Mouse (Mus musculus): ENCODE data around the gene Gm49486. TPM values are rescaled to one million over a fixed set of nuclear protein-coding genes. Genes with fewer than 3 reads are reported as not detected.

The Gm49486 gene
- polyA plus RNA-seq (2015; fragmentation: Nextera tagmentation; extraction: Ambion mirVana), result 0.64 and 0.83 TPM in 2 replicates

GRCm38 (mm10) chr15:79229058-79229821 lies at the start of gene Gm49486, which contains the start of gene Pick1:
TSS of gene Gm49486 (plus strand) at chr15:79229391.
TSS of gene Pick1 (plus strand) at chr15:79229173.

GRCm38 (mm10) chr15:79254661-79255060 lies 25.5 kb downstream of the Gm49486 start, which contains the start of gene Slc16a8:
TSS of gene Slc16a8 (minus strand) at chr15:79254761.

GRCm38 (mm10) chr15:79285399-79285798 lies 56.2 kb downstream of the Gm49486 start, which contains the start of gene Baiap2l2:
TSS of gene Baiap2l2 (minus strand) at chr15:79285537.

Other genes with a start within 250 kb of the Gm49486 start
- gene H1f0, start 200.9 kb upstream of the Gm49486 start, polyA plus RNA-seq (2015; fragmentation: Nextera tagmentation; extraction: Ambion mirVana), result 280 and 283 TPM in 2 replicates
- gene Galr3, start 187.5 kb upstream of the Gm49486 start, polyA plus RNA-seq (2015; fragmentation: Nextera tagmentation; extraction: Ambion mirVana), result 0.21 TPM in 1 of 2 replicates, not detected in the other
- gene Ankrd54, start 166.5 kb upstream of the Gm49486 start, polyA plus RNA-seq (2015; fragmentation: Nextera tagmentation; extraction: Ambion mirVana), result 15.2 and 17.9 TPM in 2 replicates
- gene Eif3l, start 154.2 kb upstream of the Gm49486 start, polyA plus RNA-seq (2015; fragmentation: Nextera tagmentation; extraction: Ambion mirVana), result 116 and 132 TPM in 2 replicates
- gene Micall1, start 120.5 kb upstream of the Gm49486 start, polyA plus RNA-seq (2015; fragmentation: Nextera tagmentation; extraction: Ambion mirVana), result 9.3 and 9.6 TPM in 2 replicates
- 219 and 228 TPM in 2 replicates for gene Polr2f, start 88.4 kb upstream of the Gm49486 start, polyA plus RNA-seq (2015; fragmentation: Nextera tagmentation; extraction: Ambion mirVana)
- gene 1700088E04Rik, start 88.1 kb upstream of the Gm49486 start, polyA plus RNA-seq (2015; fragmentation: Nextera tagmentation; extraction: Ambion mirVana), result 4.1 and 4.4 TPM in 2 replicates
- gene Sox10, start 64.2 kb upstream of the Gm49486 start, polyA plus RNA-seq (2015; fragmentation: Nextera tagmentation; extraction: Ambion mirVana), result 4.1 and 4.3 TPM in 2 replicates
- 19.0 and 19.8 TPM in 2 replicates for gene Pick1, start 218 bp upstream of the Gm49486 start, polyA plus RNA-seq (2015; fragmentation: Nextera tagmentation; extraction: Ambion mirVana)
- 0.63 and 1.1 TPM in 2 replicates for gene Slc16a8, start 25.4 kb downstream of the Gm49486 start, polyA plus RNA-seq (2015; fragmentation: Nextera tagmentation; extraction: Ambion mirVana)
- 23.0 and 24.6 TPM in 2 replicates for gene Baiap2l2, start 56.1 kb downstream of the Gm49486 start, polyA plus RNA-seq (2015; fragmentation: Nextera tagmentation; extraction: Ambion mirVana)
- 10.3 and 11.1 TPM in 2 replicates for gene Pla2g6, start 99.0 kb downstream of the Gm49486 start, polyA plus RNA-seq (2015; fragmentation: Nextera tagmentation; extraction: Ambion mirVana)
- 1.4 and 1.7 TPM in 2 replicates for gene Maff, start 117.2 kb downstream of the Gm49486 start, polyA plus RNA-seq (2015; fragmentation: Nextera tagmentation; extraction: Ambion mirVana)
- 43.1 and 46.5 TPM in 2 replicates for gene Tmem184b, start 174.2 kb downstream of the Gm49486 start, polyA plus RNA-seq (2015; fragmentation: Nextera tagmentation; extraction: Ambion mirVana)
- 63.4 and 64.3 TPM in 2 replicates for gene Csnk1e, start 226.2 kb downstream of the Gm49486 start, polyA plus RNA-seq (2015; fragmentation: Nextera tagmentation; extraction: Ambion mirVana)